Mouse (Mus musculus) small intestine, adult 10 weeks (tissue): ENCODE measurements around the gene Dexi. TPM values are rescaled to one million over a fixed set of nuclear protein-coding genes. Genes with fewer than 3 reads are reported as not detected.

Source experiments
- polyA plus RNA-seq: library from polyadenylated mRNA; stranded (reverse); fragments of 350-450 nt; fragmentation: Illumina TruSeq; extraction: RNeasy Lipid Tissue Mini Kit (QIAGEN cat#74804); gene quantifications from one replicate; pipeline ENCODE4 v1.2.3, GENCODE M21; 2014; ENCODE audit warnings: low replicate concordance

Dexi gene
- polyA plus RNA-seq: 1.4 TPM

GRCm38 (mm10) chr16:10542698-10543365 lies at the start of gene Dexi:
TSS of gene Dexi (minus strand) at chr16:10543054.

DNA sequence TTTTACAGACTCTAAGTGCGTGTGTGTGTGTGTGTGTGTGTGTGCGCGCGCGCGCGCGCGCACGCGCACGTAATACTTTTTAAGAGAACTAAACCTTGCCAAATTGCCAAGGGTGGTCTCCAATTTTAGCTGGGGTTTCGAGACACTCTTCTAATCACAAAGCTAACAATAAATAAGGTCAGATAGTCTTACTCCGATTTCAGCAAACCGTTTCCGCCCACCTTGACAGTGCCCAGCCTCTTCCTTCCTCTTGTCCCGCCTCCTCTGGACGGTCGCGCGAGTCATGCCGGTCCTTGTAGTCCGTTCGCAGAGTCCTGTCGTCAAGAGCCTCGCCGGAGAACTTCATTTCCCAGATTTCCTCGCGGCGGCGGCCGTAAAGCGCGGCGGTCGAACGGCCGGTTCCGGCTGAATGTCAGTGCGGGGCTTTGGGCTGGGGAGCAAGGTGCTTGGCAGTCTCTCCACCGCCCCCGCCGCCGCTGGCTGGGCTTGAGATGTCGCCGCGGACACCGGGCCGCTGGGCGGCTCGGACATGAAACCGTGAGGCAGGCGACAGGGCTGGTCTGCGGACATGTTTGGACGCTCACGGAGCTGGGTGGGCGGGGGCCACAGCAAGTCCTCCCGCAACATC lies 2.3 kb upstream of the Dexi start, which contains the start of gene Clec16a:
Gene Clec16a (plus strand): TSS at position 345 of the 628 bp plus-strand sequence.

DNA sequence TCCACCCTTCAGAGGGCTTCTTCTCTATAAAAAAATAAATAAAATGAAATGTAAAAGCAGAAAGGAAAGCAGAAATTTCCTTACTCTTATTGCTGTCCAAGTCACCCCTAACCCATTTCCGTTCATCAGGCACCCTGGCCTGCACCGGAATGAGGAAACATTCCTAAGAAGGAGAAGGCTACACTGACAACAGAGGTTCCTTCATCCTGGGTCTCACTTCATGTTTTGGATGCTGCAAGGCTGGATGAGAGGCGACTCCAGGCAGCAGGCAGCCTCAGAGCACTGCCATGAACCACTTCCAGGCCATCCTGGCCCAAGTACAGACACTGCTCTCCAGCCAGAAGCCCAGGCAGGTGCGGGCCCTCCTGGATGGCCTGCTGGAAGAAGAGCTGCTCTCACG lies 63.0 kb downstream of the Dexi start, which contains the start of gene Ciita:
Gene Ciita (plus strand): TSS at position 203 of the 400 bp plus-strand sequence.

Other genes starting within 250 kb of the Dexi start
- gene Emp2, start 229.1 kb downstream of the Dexi start, polyA plus RNA-seq: 3.8 TPM
- gene Tekt5, start 147.6 kb downstream of the Dexi start, polyA plus RNA-seq: not detected
- 3.7 TPM for gene Nubp1, start 131.1 kb downstream of the Dexi start, polyA plus RNA-seq
- gene Tvp23a, start 95.7 kb downstream of the Dexi start, polyA plus RNA-seq: 1.0 TPM
- gene Ciita, start 63.0 kb downstream of the Dexi start, polyA plus RNA-seq: 2.9 TPM
- 12.3 TPM for gene Clec16a, start 2.3 kb upstream of the Dexi start, polyA plus RNA-seq
- not detected for gene Socs1, start 242.5 kb upstream of the Dexi start, polyA plus RNA-seq
- not detected for gene Tnp2, start 245.6 kb upstream of the Dexi start, polyA plus RNA-seq
- gene Prm3, start 247.9 kb upstream of the Dexi start, polyA plus RNA-seq: not detected